Mouse (Mus musculus) stomach, postnatal 0 days (tissue): ENCODE data around the gene Drg1. TPM values are rescaled to one million over a fixed set of nuclear protein-coding genes. Genes with fewer than 3 reads are reported as not detected.
"Not testable (repeated sequence)": the region's sequence is repeated elsewhere in the genome, so short reads cannot be mapped to it uniquely, and the experiment has no call there.

Experiments used
- ATAC-seq: fragments of 200-750 bp; cut with Nextera tagmentation; 2 replicates; pipeline ENCODE4 v1.8.0; 2017; ENCODE audit not compliant: low FRiP score, low TSS enrichment
- DNase-seq: peaks from one replicate; pipeline ENCODE4 v3.0.0-alpha.2; 2016; ENCODE audit warnings: low spot score
- H3K27ac ChIP-seq: fragments of 300-500 bp; sonication (generic); replicated peaks from 2 replicates; pipeline ENCODE4 v1.5.1; 2014; ENCODE audit warnings: mild to moderate bottlenecking, control low read depth
- H3K27me3 ChIP-seq: fragments of 300-500 bp; sonication (generic); 2 replicates; pipeline ENCODE4 v1.6.1; 2014; ENCODE audit warnings: low read length; ENCODE audit not compliant: control insufficient read depth, insufficient read depth
- H3K36me3 ChIP-seq: fragments of 300-500 bp; sonication (generic); 2 replicates; pipeline ENCODE4 v1.6.1; 2014; ENCODE audit warnings: low read length, mixed read lengths; ENCODE audit not compliant: control insufficient read depth, insufficient read depth
- H3K4me1 ChIP-seq: fragments of 300-500 bp; sonication (generic); replicated peaks from 2 replicates; pipeline ENCODE4 v1.6.1; 2014; ENCODE audit warnings: antibody characterized with exemption; ENCODE audit not compliant: control insufficient read depth, insufficient read depth
- H3K4me2 ChIP-seq: fragments of 300-500 bp; sonication (generic); replicated peaks from 2 replicates; pipeline ENCODE4 v1.6.1; 2014; ENCODE audit warnings: low read depth, mild to moderate bottlenecking, control low read depth, moderate library complexity
- H3K4me3 ChIP-seq: fragments of 300-500 bp; sonication (generic); 2 replicates; pipeline ENCODE4 v1.5.1; 2014; ENCODE audit warnings: low read depth, low read length, control low read depth
- H3K9ac ChIP-seq: fragments of 300-500 bp; sonication (generic); 2 replicates; pipeline ENCODE4 v1.6.1; 2014; ENCODE audit warnings: mild to moderate bottlenecking, low read length, control low read depth, mixed read lengths
- H3K9me3 ChIP-seq: fragments of 300-500 bp; sonication (generic); 2 replicates; pipeline ENCODE4 v1.6.1; 2016; ENCODE audit warnings: low read length; ENCODE audit not compliant: control insufficient read depth
- WGBS: fragments of 180-500 bp; shearing (Covaris S2); extraction: QIAGEN DNeasy Blood & Tissue Kit; methylation state at CpG from one replicate; pipeline ENCODE4 v1.1.7; 2014; 5-methylcytosine and 5-hydroxymethylcytosine counted together
- polyA plus RNA-seq: library from polyadenylated mRNA; unstranded; fragments of >200 nt; fragmentation: Nextera tagmentation; extraction: Ambion mirVana; gene quantifications from 2 replicates; pipeline ENCODE4 v1.2.1, GENCODE M21; 2015

The Drg1 gene
- polyA plus RNA-seq, 1 experiment from 2014 or later: 109 TPM

GRCm38 (mm10) chr11:3180510-3181160 lies 85.6 kb downstream of the Drg1 start:
- H3K27me3 ChIP-seq, DNase-seq, H3K4me1 ChIP-seq, H3K4me3 ChIP-seq, H3K9ac ChIP-seq, H3K36me3 ChIP-seq, H3K9me3 ChIP-seq, H3K27ac ChIP-seq, ATAC-seq, H3K4me2 ChIP-seq: not testable (repeated sequence)
- 75% methylated on average over 6 of the region's 6 CpGs for WGBS

GRCm38 (mm10) chr11:3179726-3180092 lies 86.5 kb downstream of the Drg1 start:
- not testable (repeated sequence) for DNase-seq, H3K27me3 ChIP-seq, H3K36me3 ChIP-seq, H3K4me1 ChIP-seq, H3K4me2 ChIP-seq, H3K27ac ChIP-seq, H3K4me3 ChIP-seq, H3K9me3 ChIP-seq, H3K9ac ChIP-seq, ATAC-seq
- WGBS: 88% methylated on average over 7 of the region's 7 CpGs

GRCm38 (mm10) chr11:3178968-3179725 lies 87.1 kb downstream of the Drg1 start:
- WGBS: 72% methylated on average over 6 of the region's 6 CpGs
- H3K4me3 ChIP-seq: not testable (repeated sequence)
- peak; percentile 16 for DNase-seq

GRCm38 (mm10) chr11:3173425-3174318 lies 92.5 kb downstream of the Drg1 start:
- H3K9ac ChIP-seq, H3K27me3 ChIP-seq, H3K4me2 ChIP-seq, H3K4me1 ChIP-seq, H3K9me3 ChIP-seq, H3K36me3 ChIP-seq, H3K27ac ChIP-seq, H3K4me3 ChIP-seq: not testable (repeated sequence)
- DNase-seq (peak; percentile 54), ATAC-seq (peak; percentile 61)
- WGBS: 78% methylated on average over 11 of the region's 11 CpGs

More at GRCm38 (mm10) chr11:3178968-3179725, 87.1 kb downstream of the Drg1 start:
- not testable (repeated sequence) for H3K36me3 ChIP-seq, H3K9me3 ChIP-seq, H3K27me3 ChIP-seq, ATAC-seq, H3K4me1 ChIP-seq, H3K27ac ChIP-seq, H3K4me2 ChIP-seq, H3K9ac ChIP-seq

- not testable (repeated sequence) for DNase-seq, H3K4me3 ChIP-seq, H3K36me3 ChIP-seq, H3K27ac ChIP-seq, H3K27me3 ChIP-seq, H3K4me1 ChIP-seq, ATAC-seq, H3K9ac ChIP-seq, H3K9me3 ChIP-seq, H3K4me2 ChIP-seq
- 66% methylated on average over 5 of the region's 6 CpGs for WGBS
Observed at GRCm38 (mm10) chr11:3172526-3172925, 93.7 kb downstream of the Drg1 start.

- not testable (repeated sequence) for H3K36me3 ChIP-seq, H3K4me2 ChIP-seq, H3K4me1 ChIP-seq, H3K27me3 ChIP-seq, H3K9ac ChIP-seq, H3K27ac ChIP-seq, H3K9me3 ChIP-seq, ATAC-seq, H3K4me3 ChIP-seq, DNase-seq
- WGBS: 64% methylated on average over 1 of the region's 1 CpGs
Observed at GRCm38 (mm10) chr11:3171931-3172330, 94.3 kb downstream of the Drg1 start.

- not testable (repeated sequence) for H3K9me3 ChIP-seq, H3K27ac ChIP-seq, H3K9ac ChIP-seq, H3K4me3 ChIP-seq, H3K27me3 ChIP-seq, H3K4me2 ChIP-seq, H3K4me1 ChIP-seq, H3K36me3 ChIP-seq, DNase-seq
- 57% methylated on average over 2 of the region's 2 CpGs for WGBS
- peak; percentile 4; the same call in 1 of the 2 replicates for ATAC-seq
Observed at GRCm38 (mm10) chr11:3169042-3169441, 97.2 kb downstream of the Drg1 start.

- not testable (repeated sequence) for H3K4me2 ChIP-seq, H3K9me3 ChIP-seq, DNase-seq, H3K9ac ChIP-seq, H3K4me1 ChIP-seq, H3K27me3 ChIP-seq, H3K36me3 ChIP-seq, H3K4me3 ChIP-seq, H3K27ac ChIP-seq
- ATAC-seq: peak; percentile 33; the same call in 1 of the 2 replicates
- 68% methylated on average over 4 of the region's 4 CpGs for WGBS
Observed at GRCm38 (mm10) chr11:3167571-3168001, 98.6 kb downstream of the Drg1 start.
